Mouse (Mus musculus) gastrocnemius, postnatal 4 days (tissue): ENCODE data around the gene Fanca. TPM values are rescaled to one million over a fixed set of nuclear protein-coding genes. Genes with fewer than 3 reads are reported as not detected.
A peak's percentile ranks its signal among the peaks of the same experiment; 100 is the strongest.

Experiments
- DNase-seq, 2 experiments: peaks; one replicate each; pipeline ENCODE4 v3.0.0; 2021 to 2022; ENCODE audit warnings: low spot score in 2 of 2, mixed read lengths in 2 of 2
- long read RNA-seq, 2 experiments: library from polyadenylated mRNA; stranded (forward); transcript quantifications; one replicate each; pipeline ENCODE4 v2.0.0; 2021
- total RNA-seq, 2 experiments: library from RNA; stranded (reverse); gene quantifications; 2 replicates each; pipeline ENCODE4 v1.2.3; 2021

Fanca gene
- total RNA-seq, result 10 to 100 TPM in 1 of 2 experiments, 1 to 10 TPM in 1; 9.5 to 12.1 TPM
- long read RNA-seq, experiment 1, full-length matches to known transcripts, result 1 of 4 reads
- long read RNA-seq, experiment 1, partial matches to known transcripts, result 0 of 4 reads
- long read RNA-seq, experiment 1, other reads (novel, unspliced or antisense), result 3 of 4 reads
- long read RNA-seq, experiment 2, full-length matches to known transcripts, result 3 of 9 reads
- long read RNA-seq, experiment 2, partial matches to known transcripts, result 2 of 9 reads
- long read RNA-seq, experiment 2, other reads (novel, unspliced or antisense), result 4 of 9 reads

- peak; percentile 81 to 93 for DNase-seq
Observed at GRCm38 (mm10) chr8:123318467-123318911, at the start of gene Fanca. TSS of gene Fanca (minus strand) at chr8:123318576.

GRCm38 (mm10) chr8:123361082-123361739 is 42.8 kb upstream of the Fanca start:
- peak in 1 of 2 experiments; percentile 64 for DNase-seq

DNA sequence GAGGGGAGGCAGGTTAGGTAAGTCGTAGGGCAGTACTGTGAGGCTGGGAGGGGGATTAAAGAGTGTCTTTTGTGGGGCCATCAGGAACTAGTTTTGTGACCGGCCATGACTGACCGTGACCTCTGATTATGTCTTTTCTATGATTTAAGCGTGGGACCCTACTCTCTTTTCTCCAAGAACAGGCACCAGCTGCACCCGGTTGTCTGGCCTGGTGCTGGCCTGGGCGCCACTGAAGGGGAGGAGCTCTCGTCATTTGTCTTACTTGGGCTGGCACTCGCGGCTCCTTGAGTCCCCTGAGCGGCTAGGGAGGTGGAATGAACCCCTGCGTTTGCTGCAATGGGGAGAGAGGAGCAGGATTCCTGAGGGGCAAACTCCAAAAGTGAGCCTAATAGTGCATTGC is 34.8 kb upstream of the Fanca start:
- no peak for DNase-seq

GRCm38 (mm10) chr8:123352786-123353185 is 34.4 kb upstream of the Fanca start:
- peak in 1 of 2 experiments; percentile 37 for DNase-seq

GRCm38 (mm10) chr8:123352118-123352517 is 33.7 kb upstream of the Fanca start:
- DNase-seq, result no peak

GRCm38 (mm10) chr8:123349073-123349472 is 30.7 kb upstream of the Fanca start:
- no peak for DNase-seq

DNA sequence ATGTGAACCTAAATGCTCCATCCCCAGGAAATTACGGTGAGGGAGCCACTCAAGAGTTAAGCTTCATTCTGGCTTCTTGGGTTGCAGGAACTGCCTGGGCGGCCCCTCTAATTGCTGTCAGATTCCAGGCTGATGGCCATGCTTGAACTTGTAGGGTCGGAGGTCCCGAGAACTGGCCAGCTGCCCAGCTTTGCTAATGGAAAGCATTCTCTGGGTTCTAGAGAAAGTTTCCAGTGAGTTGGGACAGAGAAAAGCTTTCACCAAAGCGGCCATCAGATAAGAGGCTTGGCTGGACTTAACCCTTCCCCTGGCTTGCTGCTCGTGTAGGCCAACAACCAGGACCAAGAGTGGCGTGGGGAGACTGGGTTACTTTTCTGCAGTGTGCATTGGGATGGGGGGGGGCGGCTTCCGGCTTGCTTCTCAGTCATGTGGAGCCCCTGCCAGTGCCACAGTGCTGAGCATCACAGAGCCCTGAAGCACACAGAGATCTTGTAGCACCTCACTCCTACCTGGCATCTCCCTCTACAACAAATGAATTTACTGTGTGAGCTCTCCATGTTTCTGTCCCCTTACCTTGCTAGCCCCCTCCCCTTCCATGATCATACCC is 30.0 kb upstream of the Fanca start:
- DNase-seq, result peak in 1 of 2 experiments; percentile 77

DNA sequence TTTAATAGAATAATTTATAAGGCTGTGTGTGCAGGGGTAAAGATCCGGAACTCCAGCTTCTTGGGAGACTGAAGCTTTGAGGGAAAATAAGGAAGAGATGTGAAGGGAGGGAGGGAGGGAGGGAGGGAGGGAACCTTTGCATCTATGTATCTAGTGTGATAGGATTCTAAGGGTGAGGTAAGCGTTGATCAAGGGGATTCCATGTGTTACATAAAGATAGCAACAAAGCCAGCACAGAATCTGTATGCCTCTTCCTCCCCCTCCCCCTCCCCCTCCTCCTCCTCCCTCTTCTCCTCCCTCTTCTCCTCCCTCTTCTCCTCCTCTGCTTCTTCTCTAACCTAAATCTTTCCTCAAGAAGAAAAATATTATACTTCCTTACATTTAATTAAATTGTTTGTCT is 28.9 kb upstream of the Fanca start:
- no peak for DNase-seq

DNA sequence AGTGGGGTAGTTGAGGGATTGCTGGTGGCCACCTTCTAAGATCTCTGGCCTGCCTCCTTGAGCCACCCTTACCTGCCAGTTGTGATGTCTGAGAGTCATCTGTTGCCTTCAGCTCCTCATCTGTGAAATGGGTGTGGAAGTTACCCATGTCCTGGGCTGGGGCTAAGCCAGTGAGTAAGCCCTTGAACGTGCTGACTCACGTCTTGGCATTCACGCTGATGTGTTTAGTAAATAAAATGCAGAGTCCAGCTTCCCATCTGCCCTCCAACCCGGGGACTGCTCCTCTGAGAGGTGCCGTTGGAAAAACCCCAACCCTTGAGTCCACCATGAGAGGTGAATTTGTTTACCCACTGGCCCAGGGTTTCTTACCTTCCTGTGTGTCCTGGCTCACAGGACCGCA is 27.5 kb upstream of the Fanca start:
- DNase-seq, result no peak

DNA sequence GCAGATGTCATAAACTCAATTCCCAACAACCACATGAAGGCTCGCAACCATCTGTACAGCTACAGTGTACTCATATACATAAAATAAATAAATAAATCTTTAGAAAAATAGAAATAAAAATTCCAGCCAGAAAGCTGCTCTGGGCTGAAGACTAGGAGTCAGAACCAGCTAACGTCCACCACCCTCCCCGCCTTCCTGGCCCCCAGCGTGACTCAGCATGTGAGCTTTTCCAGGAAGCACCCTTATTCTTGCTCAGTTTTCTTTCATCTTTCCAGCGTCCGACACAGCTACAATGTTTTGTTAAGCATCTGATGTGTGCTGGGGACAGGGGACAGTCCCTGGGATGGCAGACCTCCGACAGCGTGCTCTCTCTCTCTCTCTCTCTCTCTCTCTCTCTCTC is 26.8 kb upstream of the Fanca start:
- DNase-seq, result no peak

DNA sequence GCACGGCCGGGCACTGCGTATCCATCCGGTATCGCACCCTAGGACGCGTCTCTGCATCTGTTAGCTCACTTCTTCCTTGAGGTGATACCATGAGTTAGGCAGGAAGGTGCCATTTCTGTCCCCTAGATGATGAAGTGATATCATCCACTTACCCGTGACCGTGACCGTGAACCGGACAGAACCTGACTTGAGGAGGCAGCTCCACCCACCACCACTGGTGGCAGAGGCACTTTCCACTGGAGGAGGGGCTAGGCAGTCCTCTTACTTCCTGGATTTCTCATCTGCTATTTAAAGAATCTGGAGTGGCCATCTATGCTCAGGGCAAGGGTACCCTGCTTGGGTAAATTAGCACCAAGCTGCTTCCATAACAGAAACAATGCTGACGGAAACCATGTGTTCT is 25.0 kb upstream of the Fanca start:
- DNase-seq, result no peak

GRCm38 (mm10) chr8:123342911-123343310 is 24.5 kb upstream of the Fanca start:
- DNase-seq, result no peak

GRCm38 (mm10) chr8:123342253-123342652 is 23.9 kb upstream of the Fanca start:
- no peak for DNase-seq

GRCm38 (mm10) chr8:123341040-123342015 is 23.0 kb upstream of the Fanca start:
- DNase-seq, result no peak

DNA sequence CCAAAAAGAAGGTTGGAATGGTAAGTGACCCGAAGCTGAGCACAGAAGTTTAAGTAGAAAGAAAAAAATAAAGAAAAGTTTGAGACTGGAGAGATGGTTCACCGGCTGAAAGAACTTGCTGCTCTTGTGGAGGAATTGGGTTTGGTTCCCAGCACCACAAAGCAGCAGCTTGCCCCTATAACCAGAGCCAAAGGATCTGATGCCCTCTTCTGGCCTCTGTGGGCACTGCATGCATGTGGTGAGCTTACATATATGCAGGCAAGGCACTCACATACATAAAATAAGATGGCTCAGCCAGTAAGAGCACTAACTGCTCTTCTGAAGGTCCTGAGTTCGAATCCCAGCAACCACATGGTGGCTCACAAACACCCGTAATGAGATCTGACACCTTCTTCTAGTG is 21.7 kb upstream of the Fanca start:
- DNase-seq, result no peak

GRCm38 (mm10) chr8:123337475-123337874 is 19.1 kb upstream of the Fanca start:
- DNase-seq, result no peak

DNA sequence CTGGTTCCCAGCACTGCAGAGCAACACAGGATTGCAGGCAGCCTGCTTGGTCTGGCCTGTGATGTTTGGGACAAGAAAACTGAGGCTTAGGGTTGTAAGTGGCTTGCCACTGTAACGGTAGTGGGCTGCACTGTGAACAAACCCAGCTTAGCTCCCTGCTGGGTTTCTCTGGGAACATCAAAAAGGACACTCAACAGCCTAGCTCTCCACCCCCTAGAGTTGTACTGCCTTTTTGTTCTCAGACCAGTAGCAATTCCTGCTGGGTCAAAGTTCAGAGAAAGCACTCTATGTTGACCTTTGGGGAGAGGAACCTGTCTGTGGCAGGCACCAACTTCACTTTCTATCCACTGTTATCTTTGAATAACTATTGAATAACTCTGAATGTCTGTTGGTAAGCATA is 16.1 kb upstream of the Fanca start:
- no peak for DNase-seq

DNA sequence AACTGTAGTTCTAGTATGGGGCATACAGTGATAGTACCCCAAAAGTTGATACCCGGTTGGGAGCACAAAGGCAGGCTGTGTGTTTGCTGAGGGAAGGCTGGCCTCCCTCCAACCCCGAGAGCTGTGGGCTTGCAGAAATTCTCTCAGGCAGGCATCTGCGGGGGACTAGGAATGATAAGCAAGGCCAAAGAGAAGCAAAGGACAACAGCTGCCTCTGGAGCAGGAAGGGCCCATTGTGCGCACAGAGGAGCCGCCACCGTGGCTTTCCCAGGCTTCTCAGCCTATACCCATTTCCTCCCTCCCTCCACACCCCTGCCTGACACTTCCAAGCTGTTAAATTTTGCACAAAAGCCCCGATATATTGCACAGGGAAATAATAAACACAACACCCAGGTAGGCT is 15.5 kb upstream of the Fanca start:
- no peak for DNase-seq

DNA sequence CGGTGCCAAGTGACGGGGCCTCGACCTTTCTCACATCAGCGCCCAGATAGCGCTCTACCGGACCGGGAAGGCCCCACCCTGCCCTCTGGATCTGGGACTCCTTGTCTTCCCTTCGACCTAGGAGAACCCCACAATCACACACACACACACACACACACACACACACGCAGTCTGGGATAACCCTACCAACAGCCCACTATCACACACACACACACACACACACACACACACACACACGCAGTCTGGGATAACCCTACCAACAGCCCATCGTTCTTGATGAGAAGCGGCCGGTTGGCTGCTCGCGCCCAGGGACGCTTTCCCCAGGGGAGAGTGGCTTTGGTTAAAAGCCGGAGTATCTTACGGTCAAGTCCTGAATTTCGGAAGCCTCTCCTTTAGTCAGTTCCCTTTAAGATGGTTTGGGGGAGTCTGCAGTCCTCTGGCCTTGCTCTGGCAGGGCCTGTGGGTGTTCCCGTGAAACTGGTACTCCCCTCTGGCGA is 14.8 kb upstream of the Fanca start:
- no peak for DNase-seq

- peak; percentile 56 to 70 for DNase-seq
Observed at GRCm38 (mm10) chr8:123332262-123333090, 14.1 kb upstream of the Fanca start, which contains the start of gene Spire2. TSS of gene Spire2 (plus strand) at chr8:123332713.
